ENCODE assay signal across 7 mouse cellular contexts in the genomic region with DNA sequence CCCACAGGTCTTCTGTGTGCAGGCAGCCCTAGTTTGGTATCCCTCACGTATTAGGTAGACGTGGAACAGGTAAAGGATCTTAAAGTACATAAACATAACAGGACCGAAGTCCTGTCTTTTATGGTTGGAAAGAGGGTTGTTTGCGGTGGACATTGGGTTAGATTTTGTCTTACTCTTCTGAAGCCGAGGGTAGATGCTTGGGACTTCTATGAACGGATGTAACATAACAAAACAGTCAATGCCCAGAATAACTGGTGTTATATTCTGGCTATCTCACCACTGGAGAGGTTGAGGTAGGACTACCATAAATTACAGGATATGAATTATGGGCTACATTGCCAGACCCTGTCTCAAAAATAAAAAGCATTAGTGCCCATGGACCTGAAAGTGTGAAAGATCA. TPM values are rescaled to one million over a fixed set of nuclear protein-coding genes. Genes with fewer than 3 reads are reported as not detected.
DNase-seq lines count a peak whose midpoint lies in the region; ATAC-seq and TF ChIP-seq lines count a peak whose summit lies in the region.

A gene (minus strand): TSS at position 101 of the 400 bp plus-strand sequence.

- H3K4me1 ChIP-seq in CH12.LX (ENCODE audit: control insufficient read depth in 1 of 2, insufficient read depth in 2 of 2): peaks cover 6 to 30% of the 10 kb centered on the region in 2 experiments
- peaks cover 13% of the 10 kb centered on the region for H3K4me1 ChIP-seq in G1E (ENCODE audit: insufficient read depth, low read depth, low read length)
- no peaks in the 10 kb centered on the region for H3K4me1 ChIP-seq in forebrain, embryonic 14.5 days (ENCODE audit: control insufficient read depth, insufficient read depth, low read length)
- H3K4me1 ChIP-seq in hindbrain, embryonic 12.5 days: peaks cover 6% of the 10 kb centered on the region
- peaks cover 3 to 4% of the 10 kb centered on the region in 2 experiments; a peak in 2 of 4 replicates for H3K4me1 ChIP-seq in liver, embryonic 14.5 days (replicated peaks; ENCODE audit: control insufficient read depth in 2 of 2, insufficient read depth in 2 of 2, low read length in 1 of 2)

- TF ChIP-seq CTCF in CH12.LX (conservative IDR thresholded peaks at IDR 0.05 in 1 of 2, IDR thresholded peaks at IDR 0.05 in 1 of 2; ENCODE audit: low read depth in 2 of 2, low read length in 2 of 2) (no peak), G1E (IDR thresholded peaks at IDR 0.05; ENCODE audit: low read depth, low read length) (no peak)
- no peak for TF ChIP-seq CTCF in liver, embryonic 14.5 days (IDR thresholded peaks at IDR 0.05; ENCODE audit: low read depth)

- H3K36me3 ChIP-seq in CH12.LX (replicated peaks in 1 of 2; ENCODE audit: control insufficient read depth in 1 of 2, insufficient read depth in 1 of 2, low read length in 1 of 2) (peaks cover 35 to 68% of the 10 kb centered on the region in 2 experiments), G1E (replicated peaks) (peaks cover 69% of the 10 kb centered on the region)
- peaks cover 45% of the 10 kb centered on the region for H3K36me3 ChIP-seq in forebrain, embryonic 14.5 days (ENCODE audit: control insufficient read depth, insufficient read depth, low read length)
- H3K36me3 ChIP-seq in hindbrain, embryonic 12.5 days: peaks cover 51% of the 10 kb centered on the region
- H3K36me3 ChIP-seq in liver, embryonic 14.5 days (replicated peaks; ENCODE audit: control insufficient read depth, insufficient read depth, low read depth): peaks cover under 1% of the 10 kb centered on the region; the same call in 1 of the 2 replicates

- dilution Hi-C loops in CH12.LX (cut with MboI; ENCODE audit: extremely low pct_ligation_motif_present, extremely low pct_unique_long_range_greater_than_20kb, low sequenced_read_pairs): no loop called here

- H3K79me2 ChIP-seq in CH12.LX (replicated peaks; ENCODE audit: control insufficient read depth, extremely low read depth, insufficient read depth, poor library complexity, severe bottlenecking): no peaks in the 10 kb centered on the region; the same call in 1 of the 2 replicates

- H3K4me3 ChIP-seq in CH12.LX (replicated peaks in 1 of 3; ENCODE audit: low read depth in 2 of 3, low read length in 2 of 3, poor library complexity in 1 of 3): peak within 1 kb of the TSS; percentile 49 to 86 (median 73)
- H3K4me3 ChIP-seq in G1E (ENCODE audit: low read depth, low read length): peak within 1 kb of the TSS; percentile 89
- peak within 1 kb of the TSS; percentile 67 for H3K4me3 ChIP-seq in forebrain, embryonic 14.5 days (ENCODE audit: low read depth, low read length)
- peak within 1 kb of the TSS; percentile 76 for H3K4me3 ChIP-seq in hindbrain, embryonic 12.5 days
- peak within 1 kb of the TSS; percentile 73 to 86 for H3K4me3 ChIP-seq in liver, embryonic 14.5 days (ENCODE audit: insufficient read depth in 1 of 2, low read depth in 2 of 2, low read length in 2 of 2)

- H3K27ac ChIP-seq in CH12.LX (ENCODE audit: insufficient read depth, low read depth): 0 out of 2 replicates have a peak within 1 kb of the TSS, but pooled peaks have one; percentile 10
- peak within 1 kb of the TSS; percentile 82 for H3K27ac ChIP-seq in forebrain, embryonic 14.5 days (ENCODE audit: low read depth, low read length)
- peak within 1 kb of the TSS; percentile 87 for H3K27ac ChIP-seq in hindbrain, embryonic 12.5 days
- peak within 1 kb of the TSS; percentile 10; the same call in 1 of the 2 replicates for H3K27ac ChIP-seq in liver, embryonic 14.5 days

- in situ Hi-C loops in CH12.LX (cut with MboI; ENCODE audit: low pct_ligation_motif_present, low pct_unique_long_range_greater_than_20kb, low sequenced_read_pairs): no loop called here

- no peak; the same call in 1 of the 2 replicates for TF ChIP-seq POLR2A in CH12.LX (IDR thresholded peaks at IDR 0.05; ENCODE audit: low read depth, low read length)

- peak within 1 kb of the TSS; percentile 65 for H3K9ac ChIP-seq in CH12.LX (ENCODE audit: insufficient read depth, low read depth)
- H3K9ac ChIP-seq in forebrain, embryonic 14.5 days (ENCODE audit: low read length): peak within 1 kb of the TSS; percentile 83
- peak within 1 kb of the TSS; percentile 86 for H3K9ac ChIP-seq in hindbrain, embryonic 12.5 days
- peak within 1 kb of the TSS; percentile 93 for H3K9ac ChIP-seq in liver, embryonic 14.5 days (replicated peaks)

- H3K27me3 ChIP-seq in CH12.LX (replicated peaks) (no peaks in the 10 kb centered on the region), G1E (ENCODE audit: insufficient read depth, low read length) (no peaks in the 10 kb centered on the region)
- no peaks in the 10 kb centered on the region for H3K27me3 ChIP-seq in forebrain, embryonic 14.5 days (replicated peaks; ENCODE audit: control insufficient read depth, insufficient read depth, low read length)
- no peaks in the 10 kb centered on the region for H3K27me3 ChIP-seq in hindbrain, embryonic 12.5 days
- no peaks in the 10 kb centered on the region for H3K27me3 ChIP-seq in liver, embryonic 14.5 days (ENCODE audit: control insufficient read depth, insufficient read depth, low read length)

- TF ChIP-seq RAD21 in CH12.LX (IDR thresholded peaks at IDR 0.05; ENCODE audit: low read depth, low read length): no peak

- 50% methylated on average over 6 of the region's 6 CpGs for WGBS in forebrain, embryonic 14.5 days
- 52% methylated on average over 6 of the region's 6 CpGs for WGBS in hindbrain, embryonic 12.5 days
- WGBS in liver, embryonic 14.5 days (ENCODE audit: insufficient replicate concordance): 46% methylated on average over 6 of the region's 6 CpGs

- TF ChIP-seq EP300 in CH12.LX (IDR thresholded peaks at IDR 0.05; ENCODE audit: low read length): no peak
- TF ChIP-seq EP300 in liver, embryonic 14.5 days (IDR thresholded peaks at IDR 0.05; ENCODE audit: low read depth): no peak

- ATAC-seq in G1E (ENCODE audit: extremely low read depth, insufficient number of reproducible peaks, low FRiP score, poor library complexity, severe bottlenecking): no peak
- ATAC-seq in forebrain, embryonic 14.5 days: no peak
- ATAC-seq in hindbrain, embryonic 12.5 days (ENCODE audit: low FRiP score): peak; percentile 13
- ATAC-seq in liver, embryonic 14.5 days (ENCODE audit: insufficient read depth): no peak

- H3K4me2 ChIP-seq in CH12.LX (ENCODE audit: insufficient read depth, low read depth, poor library complexity, severe bottlenecking): peak within 1 kb of the TSS; percentile 83
- peak within 1 kb of the TSS; percentile 54 for H3K4me2 ChIP-seq in forebrain, embryonic 14.5 days (ENCODE audit: low read length)
- peak within 1 kb of the TSS; percentile 52 for H3K4me2 ChIP-seq in hindbrain, embryonic 12.5 days (replicated peaks)
- peak within 1 kb of the TSS; percentile 68 for H3K4me2 ChIP-seq in liver, embryonic 14.5 days (ENCODE audit: low read depth)

- H3K9me3 ChIP-seq in CH12.LX (replicated peaks; ENCODE audit: low read length) (no peaks in the 10 kb centered on the region), G1E (replicated peaks) (no peaks in the 10 kb centered on the region)
- H3K9me3 ChIP-seq in forebrain, embryonic 14.5 days (replicated peaks; ENCODE audit: control insufficient read depth, low read length): no peaks in the 10 kb centered on the region
- H3K9me3 ChIP-seq in hindbrain, embryonic 12.5 days (replicated peaks): no peaks in the 10 kb centered on the region
- no peaks in the 10 kb centered on the region for H3K9me3 ChIP-seq in liver, embryonic 14.5 days (ENCODE audit: control insufficient read depth, low read length)

- no peak for DNase-seq in CH12.LX (ENCODE audit: extremely low read depth)
- no peak for DNase-seq in G1E (ENCODE audit: low spot score)
- DNase-seq in forebrain, embryonic 14.5 days (ENCODE audit: low spot score): no peak
- DNase-seq in liver, embryonic 14.5 days (ENCODE audit: low read depth in 3 of 3, low spot score in 3 of 3): no peak
- DNase-seq in T-cell, adult 2 months (ENCODE audit: low spot score): no peak
- no peak for DNase-seq in kidney, postnatal 36 days

TF ChIP-seq in CH12.LX, 34 proteins besides CTCF, POLR2A, EP300 and RAD21:
- TF ChIP-seq IRF4 (IDR thresholded peaks at IDR 0.05; ENCODE audit: low read depth, low read length): no peak
- 0 out of 2 replicates have a peak, but pooled peaks have one; percentile 14 for TF ChIP-seq POLR2AphosphoS2 (IDR thresholded peaks at IDR 0.05; ENCODE audit: low read depth, low read length)
- no peak for TF ChIP-seq NRF1 (IDR thresholded peaks at IDR 0.05; ENCODE audit: low read depth, low read length)
- TF ChIP-seq ZNF384 (IDR thresholded peaks at IDR 0.05; ENCODE audit: low read depth, low read length): no peak

RNA-seq across cellular contexts. Expression of the gene that starts here (rescaled TPM):
- 53.8 and 59.7 TPM in 2 replicates for total RNA-seq in CH12.LX (2012; rRNA removed)
- total RNA-seq in CH12.LX (2014; rRNA removed): 22.5 and 25.4 TPM in 2 replicates
- polyA plus RNA-seq in CH12.LX (2012; ENCODE audit: insufficient read length, low read depth): 44.2 and 50.5 TPM in 2 replicates
- 67.4 and 115 TPM in 2 replicates for total RNA-seq in G1E (2014; fragmentation: Nextera tagmentation)
- 63.9 and 79.2 TPM in 2 replicates for total RNA-seq in G1E (2017)
- polyA plus RNA-seq in G1E (2012): 71.3 and 86.9 TPM in 2 replicates
- 103 and 128 TPM in 2 replicates for polyA plus RNA-seq in forebrain, embryonic 14.5 days (2014; fragmentation: Nextera tagmentation; extraction: Ambion mirVana)
- polyA plus RNA-seq in hindbrain, embryonic 12.5 days (2016; fragmentation: Nextera tagmentation; extraction: Ambion mirVana): 75.5 and 89.2 TPM in 2 replicates
- polyA plus RNA-seq in liver, embryonic 14.5 days (2012; rRNA removed): 40.1 and 51.8 TPM in 2 replicates
- 77.9 and 84.2 TPM in 2 replicates for polyA plus RNA-seq in liver, embryonic 14.5 days (2014; fragmentation: Nextera tagmentation; extraction: Ambion mirVana)

Comparison
In these comparisons a context has a peak if more than half of its experiments do, and no peak if none do; other contexts are left out.
1. H3K27ac ChIP-seq: peak in every context shown above with its lines; median percentile 87 in hindbrain, embryonic 12.5 days; 82 in forebrain, embryonic 14.5 days; 10 in CH12.LX; 10 in liver, embryonic 14.5 days.